21 mouse cellular contexts compared by ENCODE assay signal in the genomic region with DNA sequence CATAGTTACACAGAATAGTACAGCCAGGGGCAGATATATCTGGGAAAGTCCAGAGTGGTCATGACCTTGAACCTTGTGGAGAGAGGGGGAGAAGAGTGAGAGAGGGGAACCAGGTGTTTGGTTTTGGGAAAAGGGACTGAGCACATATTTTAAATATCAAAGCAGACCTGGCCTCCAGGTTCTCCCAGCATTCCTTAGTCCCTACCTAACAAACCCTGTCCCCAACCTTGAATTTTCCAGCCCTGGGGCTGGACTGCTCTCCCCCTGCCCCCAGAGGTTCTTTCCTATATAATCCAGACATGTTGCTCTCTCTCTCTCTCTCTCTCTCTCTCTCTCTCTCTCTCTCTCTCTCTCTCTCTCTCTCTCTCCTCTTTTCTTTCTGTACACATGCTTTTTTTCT. TPM values are rescaled to one million over a fixed set of nuclear protein-coding genes. Genes with fewer than 3 reads are reported as not detected.
"Had no signal": no experiment of that assay in that cellular context is flagged by ENCODE, and none has a peak within 500 bp of the region (broad histone marks: within the 10 kb centered on the region; RNA-seq: fewer than 3 reads in every experiment).

No protein-coding gene starts in this region.

- H3K9me3 ChIP-seq: intestine, embryonic 15.5 days; limb, embryonic 10.5 days; midbrain, embryonic 15.5 days; neural tube, embryonic 12.5 days; stomach, embryonic 15.5 days had no signal

- H3K36me3 ChIP-seq: intestine, embryonic 15.5 days; limb, embryonic 10.5 days; midbrain, embryonic 15.5 days; neural tube, embryonic 12.5 days; stomach, embryonic 15.5 days had no signal

- H3K27ac ChIP-seq: intestine, embryonic 15.5 days; left cerebral cortex, adult 2 months; macrophage; midbrain, embryonic 15.5 days; neural tube, embryonic 12.5 days; stomach, embryonic 15.5 days had no signal

- H3K4me3 ChIP-seq: intestine, embryonic 15.5 days; left cerebral cortex, adult 2 months; megakaryocyte, embryonic 14.5 days; midbrain, embryonic 15.5 days; neural tube, embryonic 12.5 days had no signal

- H3K27me3 ChIP-seq: intestine, embryonic 15.5 days; midbrain, embryonic 15.5 days; neural tube, embryonic 12.5 days; stomach, embryonic 15.5 days had no signal

- H3K4me2 ChIP-seq: midbrain, embryonic 11.5 days; neural tube, embryonic 12.5 days had no signal

- ATAC-seq: midbrain, embryonic 15.5 days had no signal

- DNase-seq: kidney, adult 18-20 months; kidney, postnatal 10 days; lung, adult 2 months; lung, postnatal 14 days; right cerebral cortex, postnatal 4 days; spleen, adult 18-20 months; thymus, postnatal 14 days had no signal

- H3K9ac ChIP-seq: intestine, embryonic 15.5 days; midbrain, embryonic 15.5 days; neural tube, embryonic 12.5 days; stomach, embryonic 15.5 days had no signal

RNA-seq across cellular contexts. Expression of gene Cfap126, which starts 16.6 kb away (rescaled TPM):
- total RNA-seq: neutrophil, adult 5-6 weeks had no signal

RNA-seq across cellular contexts. Expression of gene Mpz, which starts 53.4 kb away (rescaled TPM):
- total RNA-seq: layer of hippocampus, adult 8-10 months; layer of hippocampus, postnatal 25 days; left cerebral cortex, adult 2 months; left cerebral cortex, postnatal 14 days; monocyte, adult 5-6 weeks; neutrophil, adult 5-6 weeks had no signal
- polyA plus RNA-seq: macrophage had no signal
